Mouse (Mus musculus): Measurements from ENCODE around the gene Plaur. TPM values are rescaled to one million over a fixed set of nuclear protein-coding genes. Genes with fewer than 3 reads are reported as not detected.

The Plaur gene
- total RNA-seq, 2 experiments from 2014 or later: 1.9 to 3.3 TPM

DNA sequence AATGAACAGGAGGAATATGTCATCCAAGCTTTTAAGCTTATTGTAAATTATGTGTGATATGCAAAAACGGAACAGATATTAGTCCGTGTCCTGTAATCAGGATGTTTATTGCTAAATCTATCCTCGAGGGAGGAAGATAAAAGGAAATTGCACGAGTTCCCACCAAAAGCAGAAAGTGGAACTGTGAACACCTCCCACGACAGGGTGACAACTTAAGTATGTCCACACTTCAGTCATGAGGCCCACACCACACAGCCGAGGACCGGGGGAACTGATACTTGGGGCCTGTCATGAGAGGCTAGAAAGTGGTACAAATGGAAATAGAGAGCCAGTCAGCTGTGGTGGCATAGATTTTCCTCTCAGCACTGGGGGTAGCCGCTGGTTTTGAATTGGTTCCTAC lies 20.0 kb upstream of the Plaur start:
- DNase-seq: no peak
- intact Hi-C loops (cut with DNase I): loop anchor here (5.0 kb wide), 1 partner anchor 65 kb away; the partner anchor contains the start of gene Zfp428

DNA sequence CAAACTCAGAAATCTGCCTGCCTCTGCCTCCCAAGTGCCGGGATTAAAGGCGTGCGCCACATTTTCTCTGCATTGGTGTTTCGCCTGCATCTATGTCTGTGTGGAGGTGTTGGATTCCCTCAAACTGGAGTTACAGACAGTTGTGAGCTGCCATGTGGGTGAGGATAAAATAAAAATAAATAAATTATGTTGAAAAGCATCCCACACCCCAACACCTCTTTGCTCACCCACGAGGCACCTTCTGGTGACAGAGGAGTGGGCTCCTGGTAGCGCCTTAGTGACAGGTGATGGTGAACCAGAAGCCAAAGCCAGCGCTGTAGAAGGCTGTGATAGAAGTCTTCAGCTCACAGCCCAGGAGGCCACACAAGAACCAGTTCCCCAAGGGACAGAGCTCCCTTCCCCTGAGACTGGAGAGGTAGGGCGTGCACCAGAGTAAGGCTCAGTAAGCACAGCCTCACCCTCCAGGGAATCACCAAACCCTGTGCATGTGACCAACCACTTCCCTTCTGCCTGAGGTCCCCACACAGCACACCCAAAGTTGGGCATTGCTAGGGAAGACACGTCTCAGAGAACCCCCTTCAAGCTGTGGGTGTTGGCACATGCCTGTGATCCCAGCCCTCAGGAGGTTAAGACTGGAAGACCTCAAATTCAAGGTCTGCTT lies 16.9 kb upstream of the Plaur start:
- no peak for DNase-seq
- intact Hi-C loops (cut with DNase I): no loop called here

DNA sequence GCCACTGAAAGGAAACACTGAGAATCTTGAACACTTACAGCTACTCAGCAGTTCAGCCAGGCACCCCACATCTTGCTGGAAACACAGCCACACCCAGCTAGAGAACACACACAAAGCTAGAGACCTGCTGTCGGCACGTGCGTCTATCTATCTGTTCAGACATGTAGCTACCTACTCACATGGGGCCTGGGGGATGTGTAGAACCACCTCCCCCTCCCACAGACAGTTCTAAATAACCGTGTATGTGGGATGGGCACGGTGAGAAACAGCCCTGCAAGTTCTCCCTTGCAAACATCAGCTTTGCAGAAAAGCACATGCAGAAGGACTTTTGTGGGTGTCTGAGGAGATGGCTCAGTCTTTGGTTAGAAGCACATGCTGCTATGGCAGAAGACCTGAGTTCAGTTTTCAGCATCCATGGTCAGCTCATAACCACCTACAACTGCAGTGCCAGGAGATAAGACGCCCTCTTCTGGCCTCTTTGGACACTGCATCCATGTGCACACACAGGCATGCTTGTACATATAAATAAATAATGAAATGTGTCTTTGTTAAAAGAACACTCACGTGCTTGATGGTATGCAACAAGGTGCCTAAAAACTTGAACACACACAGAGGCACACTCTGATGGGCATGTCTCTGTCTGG lies 15.5 kb upstream of the Plaur start:
- intact Hi-C loops (cut with DNase I): no loop called here
- no peak for DNase-seq

DNA sequence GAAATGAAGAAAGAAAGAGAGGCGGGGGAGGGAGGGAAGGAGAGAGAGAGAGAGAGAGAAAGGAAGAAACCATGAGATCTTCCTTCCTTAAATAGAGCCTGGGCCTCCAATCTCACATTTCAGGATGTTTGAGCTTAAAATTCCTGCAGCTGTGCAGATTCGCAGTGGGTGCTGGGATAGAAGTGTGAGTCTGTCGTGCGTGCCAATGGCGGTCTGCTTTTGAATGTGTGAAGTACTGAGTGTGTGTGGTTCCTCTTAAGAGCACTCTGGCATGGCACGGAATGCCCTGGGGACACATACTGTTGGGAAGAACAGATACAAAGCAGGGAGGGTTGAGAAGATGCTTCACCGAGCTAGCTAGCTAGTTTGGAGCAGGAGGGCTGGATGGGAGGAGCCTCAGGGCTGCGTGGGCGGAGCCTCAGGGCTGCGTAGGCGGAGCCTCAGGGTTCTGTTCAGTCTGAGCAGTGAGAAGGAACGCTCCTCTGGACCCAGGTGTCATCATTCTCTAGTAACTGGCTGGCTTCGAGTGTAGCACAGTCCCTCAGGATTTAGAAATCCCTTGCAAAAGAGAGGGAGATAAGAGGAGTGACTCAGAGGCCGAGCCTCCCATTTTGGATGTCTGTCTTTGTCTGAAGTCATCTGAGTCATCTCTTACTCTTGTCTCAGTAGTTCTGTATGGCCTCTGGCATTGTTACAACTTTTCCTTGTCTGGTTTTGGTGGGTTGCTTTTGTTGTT lies 13.3 kb upstream of the Plaur start:
- intact Hi-C loops (cut with DNase I): no loop called here
- DNase-seq: no peak

DNA sequence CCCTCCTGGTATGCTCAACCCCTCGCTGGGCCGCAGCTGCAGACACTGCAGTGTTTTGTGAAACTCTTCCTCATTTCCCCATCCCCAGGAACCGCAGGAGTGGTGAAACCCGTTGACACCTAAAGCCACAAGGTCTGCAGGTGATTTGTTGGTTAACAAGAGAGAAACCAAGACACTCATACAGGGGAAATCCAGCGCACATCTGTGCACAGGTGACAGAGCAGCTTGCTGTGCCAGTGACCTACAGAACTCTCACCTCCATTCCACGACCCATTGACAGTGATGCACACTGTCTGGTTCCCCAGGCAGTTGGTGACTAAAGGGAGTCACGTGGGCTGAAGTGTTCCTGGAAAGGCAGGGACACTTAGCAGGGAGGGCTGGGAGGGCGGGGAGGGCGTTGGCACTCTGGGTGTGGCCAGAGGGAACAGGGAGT lies 11.7 kb upstream of the Plaur start:
- DNase-seq: no peak
- intact Hi-C loops (cut with DNase I): no loop called here

DNA sequence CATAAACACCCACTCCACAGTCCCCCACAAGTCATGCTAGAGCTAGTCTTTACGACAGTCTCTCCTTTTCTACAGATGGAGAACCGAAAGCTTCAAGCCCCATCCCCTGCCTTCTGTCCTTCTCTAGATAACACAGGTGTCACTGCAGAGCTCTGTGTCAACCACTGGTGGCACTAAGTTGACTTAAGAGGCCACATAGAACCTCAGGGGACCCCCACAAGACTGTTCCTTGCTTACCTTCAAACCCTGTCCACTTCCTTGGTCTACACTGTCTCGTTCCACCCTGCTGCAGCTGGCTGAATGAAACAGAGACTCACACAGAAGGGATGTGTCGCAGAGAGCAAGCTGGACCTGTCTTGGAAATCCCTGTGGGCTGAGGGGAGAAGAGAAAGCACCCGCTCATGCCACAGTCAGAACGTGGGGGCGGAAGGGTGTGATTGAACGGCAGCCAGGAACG lies 10.4 kb upstream of the Plaur start, which contains the start of gene Irgc1:
Gene Irgc1, minus strand, starts transcription at position 443 of the 457 bp plus-strand sequence.
- intact Hi-C loops (cut with DNase I): no loop called here
- no peak for DNase-seq

DNA sequence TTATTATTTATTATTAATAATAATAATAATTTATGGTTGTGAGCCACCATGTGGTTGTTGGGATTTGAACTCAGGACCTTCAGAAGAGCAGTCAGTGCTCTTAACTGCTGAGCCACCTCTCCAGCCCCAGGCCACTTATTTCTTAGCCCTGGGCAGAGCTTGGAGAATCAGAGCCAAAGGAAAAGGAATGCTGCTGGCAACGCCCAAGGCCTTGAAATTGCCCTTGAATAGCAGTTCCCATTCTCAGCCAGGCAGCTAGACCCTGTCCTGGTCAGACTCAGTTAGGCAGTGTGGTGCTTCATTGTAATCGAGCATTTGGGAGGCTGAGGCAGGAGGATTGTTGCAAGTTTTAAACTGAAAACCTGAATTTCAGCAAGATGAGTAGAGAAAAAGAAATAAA lies 8.1 kb upstream of the Plaur start:
- DNase-seq: no peak
- intact Hi-C loops (cut with DNase I): no loop called here

DNA sequence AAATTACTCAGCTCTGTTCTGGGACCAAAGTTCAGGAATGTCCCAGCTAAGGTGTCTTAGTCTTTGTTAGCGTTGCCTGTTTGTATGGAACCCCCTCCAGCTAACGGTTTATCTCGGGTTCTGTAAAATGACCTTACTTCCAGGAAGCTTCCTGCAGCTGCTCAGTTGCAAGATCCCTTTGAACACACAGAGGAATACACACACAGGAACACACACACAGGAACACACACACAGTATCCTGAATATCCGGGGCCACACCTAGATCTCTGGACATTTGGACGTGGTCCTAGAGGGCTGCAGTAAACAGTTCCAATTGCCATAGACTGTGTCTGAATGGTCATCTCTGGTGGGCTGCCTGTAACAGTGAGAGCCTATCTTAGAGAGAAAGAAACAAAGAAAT lies 6.6 kb upstream of the Plaur start:
- no peak for DNase-seq
- intact Hi-C loops (cut with DNase I): no loop called here

DNA sequence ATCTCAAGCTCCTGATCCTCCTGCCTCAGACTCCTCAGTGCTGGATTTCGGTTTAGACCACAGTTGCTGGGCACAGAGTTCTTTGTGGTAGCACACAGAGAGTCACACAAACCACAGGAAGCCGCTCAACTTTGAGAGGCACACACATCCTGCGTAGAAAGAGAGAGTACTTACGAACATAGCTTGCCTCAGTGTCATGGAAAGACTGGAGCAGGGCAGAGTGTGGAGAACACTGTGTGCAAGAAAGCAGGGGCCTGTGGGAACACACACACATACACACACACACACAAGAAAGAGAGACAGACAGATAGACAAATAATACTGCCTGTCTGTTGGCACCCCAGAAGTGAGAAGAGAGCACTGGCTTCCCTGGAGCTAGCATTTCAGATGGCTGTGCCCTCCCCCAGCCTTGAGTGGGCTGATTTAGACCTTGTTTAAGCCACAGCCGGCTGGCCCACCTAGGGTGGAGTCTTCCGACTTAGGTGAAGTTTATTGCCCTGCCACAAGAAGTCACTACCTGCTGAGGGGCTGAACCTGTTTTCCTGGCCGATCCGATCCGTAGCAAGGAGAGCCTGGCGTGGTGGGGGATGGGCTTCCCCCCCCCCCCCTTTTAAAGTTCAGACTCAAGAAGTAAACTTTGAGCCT lies 4.4 kb upstream of the Plaur start:
- DNase-seq: no peak
- intact Hi-C loops (cut with DNase I): no loop called here

DNA sequence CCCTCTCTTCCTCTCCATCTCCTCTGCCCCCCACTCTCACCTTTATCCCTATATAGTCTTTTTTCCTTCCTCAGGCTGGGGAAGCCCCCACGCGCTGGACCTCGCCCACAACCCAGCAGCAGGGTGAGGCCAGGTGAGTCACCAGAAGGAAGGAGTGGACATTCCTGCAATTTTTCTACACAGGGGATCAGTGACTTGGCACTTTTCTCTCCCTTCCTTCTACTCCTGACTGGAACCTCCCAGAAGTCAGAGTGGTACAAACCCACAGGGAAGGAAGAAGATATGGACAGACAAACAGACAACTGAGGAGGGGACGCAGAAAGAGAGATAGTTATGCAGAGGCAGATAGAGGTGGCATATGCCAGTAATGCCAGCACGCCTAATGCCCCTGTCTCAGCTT lies 2.8 kb upstream of the Plaur start:
- intact Hi-C loops (cut with DNase I): no loop called here
- no peak for DNase-seq

DNA sequence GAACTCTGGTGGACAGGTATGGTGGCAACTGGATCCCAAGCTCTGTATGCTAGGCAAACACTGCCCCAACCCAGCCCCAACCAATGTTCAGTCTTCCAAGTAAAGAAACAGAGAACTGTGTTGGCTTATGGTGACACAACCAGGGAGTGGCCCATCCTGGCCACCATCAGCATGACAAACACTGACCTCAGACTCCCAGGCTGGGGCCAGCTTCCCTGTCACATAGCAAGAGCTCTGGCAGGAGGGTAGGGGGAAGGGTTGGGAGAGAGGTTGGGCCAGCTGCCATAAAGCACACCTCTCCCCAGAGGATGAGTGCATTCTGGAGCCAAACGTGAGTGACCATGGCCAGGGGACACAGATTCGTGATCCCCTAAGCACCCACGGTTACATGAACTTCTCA lies 2.4 kb upstream of the Plaur start:
- peak; percentile 36 to 43 for DNase-seq
- intact Hi-C loops (cut with DNase I): no loop called here

DNA sequence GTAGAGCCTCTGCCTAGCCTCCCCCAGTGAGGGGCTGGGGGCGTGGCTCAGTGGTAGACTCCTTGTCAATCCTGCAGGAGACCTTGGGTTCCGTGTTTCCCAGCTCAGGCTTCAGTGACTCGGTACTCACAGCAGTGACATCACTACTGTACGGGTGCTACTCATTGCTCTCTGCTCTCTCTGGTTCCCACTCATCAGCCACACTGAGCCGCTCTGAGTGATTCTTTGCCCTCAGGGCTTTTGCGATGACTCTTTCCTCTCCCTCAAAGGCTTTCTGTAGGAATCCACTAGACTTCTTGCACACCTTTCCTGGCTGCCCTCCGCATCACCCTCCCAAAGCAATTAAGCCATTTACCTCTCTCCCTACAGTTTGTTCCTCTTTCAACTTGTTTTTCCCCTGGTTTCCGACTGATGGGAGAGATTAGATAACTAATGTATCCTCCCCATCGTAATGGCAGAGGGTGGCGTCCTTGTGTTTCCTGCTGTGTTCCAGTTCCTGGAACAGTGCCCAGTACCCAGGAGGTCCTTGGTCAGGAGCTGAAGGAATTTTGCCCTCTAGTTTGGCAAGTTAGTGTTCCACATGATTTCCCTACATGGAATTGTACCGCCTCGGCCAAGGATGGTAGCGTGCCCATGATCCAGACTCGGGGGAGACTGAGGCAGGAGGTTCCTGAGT lies 770 bp upstream of the Plaur start:
- no peak for DNase-seq
- intact Hi-C loops (cut with DNase I): no loop called here

DNA sequence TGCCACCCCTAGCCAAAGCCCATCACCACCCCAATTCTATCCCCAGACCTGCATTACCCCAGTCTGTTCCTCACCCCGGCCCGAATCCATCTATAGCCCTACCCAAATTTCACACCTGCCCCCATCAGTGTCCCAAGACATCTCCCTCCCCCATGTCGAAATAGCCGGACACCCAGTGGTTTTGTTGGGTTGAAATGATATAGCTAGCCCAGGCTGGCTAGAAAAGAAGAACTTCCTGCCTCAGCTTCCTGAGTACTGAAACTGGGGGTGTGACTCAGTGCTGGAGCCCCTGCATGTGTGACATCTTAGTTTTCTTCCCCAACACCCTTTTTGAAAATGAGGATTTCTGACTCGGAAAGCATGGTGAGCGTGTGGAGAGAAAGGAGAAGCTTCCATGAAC lies 4.6 kb downstream of the Plaur start:
- intact Hi-C loops (cut with DNase I): no loop called here

DNA sequence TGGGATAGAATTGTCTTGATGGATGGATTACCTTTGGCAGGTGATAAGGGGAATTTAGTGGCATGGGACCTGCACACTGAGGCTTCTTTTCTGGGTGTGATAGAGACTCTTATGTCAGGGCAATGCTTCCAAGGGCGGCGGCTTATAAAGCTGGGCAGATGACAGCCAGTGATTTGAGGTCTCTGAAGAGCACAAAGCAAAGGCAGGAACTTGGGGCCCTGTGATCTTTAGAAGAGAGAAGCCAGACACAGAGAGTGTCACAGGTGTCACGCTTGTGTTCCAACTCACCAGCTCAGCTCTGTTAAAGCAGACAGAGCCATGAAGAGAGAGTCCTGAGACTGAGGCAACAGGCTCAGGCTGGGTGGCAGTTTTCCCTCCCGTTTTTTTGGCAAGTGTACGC lies 5.6 kb downstream of the Plaur start:
- no peak for DNase-seq
- intact Hi-C loops (cut with DNase I): no loop called here

More for the DNA sequence above, 4.6 kb downstream of the Plaur start:
- no peak for DNase-seq

DNA sequence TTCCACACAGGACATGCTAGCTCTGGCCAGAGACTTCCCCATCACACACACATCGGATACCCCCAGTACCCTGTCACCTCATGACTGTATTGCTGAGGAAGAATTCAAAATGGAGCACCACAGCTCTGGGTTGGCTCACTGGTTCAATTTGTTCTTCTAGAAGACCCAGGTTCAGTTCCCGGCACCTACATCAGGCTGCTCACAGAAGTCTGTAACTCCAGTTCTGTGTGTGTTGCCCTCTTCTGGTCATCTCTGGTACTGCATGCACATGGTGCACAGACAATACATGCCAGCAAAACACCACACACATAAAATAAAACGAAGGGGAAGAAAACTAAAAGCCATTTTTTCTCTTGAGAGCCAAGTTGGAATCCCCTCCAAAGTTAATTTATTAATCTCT lies 6.8 kb downstream of the Plaur start:
- intact Hi-C loops (cut with DNase I): no loop called here
- DNase-seq: no peak

DNA sequence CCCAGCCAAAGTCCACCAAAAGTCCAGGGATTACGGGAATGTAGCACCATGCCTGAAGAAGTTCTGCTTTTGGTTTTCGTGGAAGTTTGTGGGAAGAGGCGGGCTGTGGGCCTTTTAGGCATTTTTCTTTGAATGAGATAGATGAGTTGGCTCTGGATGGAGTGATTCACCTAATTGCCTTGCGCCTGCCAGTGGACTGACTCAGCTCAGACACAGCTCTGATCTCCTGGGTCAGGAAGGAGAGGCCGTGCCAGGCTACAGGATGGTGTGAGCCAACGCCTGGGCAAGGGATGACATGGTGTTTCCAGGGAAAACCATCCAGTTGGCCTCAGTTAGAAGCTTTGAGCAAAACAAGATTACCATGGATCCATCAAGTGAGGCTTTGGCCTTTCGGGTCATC lies 8.1 kb downstream of the Plaur start:
- DNase-seq: no peak
- intact Hi-C loops (cut with DNase I): loop anchor here (5.0 kb wide), 1 partner anchor 77 kb away; the partner anchor contains the start of genes Pinlyp and Xrcc1

DNA sequence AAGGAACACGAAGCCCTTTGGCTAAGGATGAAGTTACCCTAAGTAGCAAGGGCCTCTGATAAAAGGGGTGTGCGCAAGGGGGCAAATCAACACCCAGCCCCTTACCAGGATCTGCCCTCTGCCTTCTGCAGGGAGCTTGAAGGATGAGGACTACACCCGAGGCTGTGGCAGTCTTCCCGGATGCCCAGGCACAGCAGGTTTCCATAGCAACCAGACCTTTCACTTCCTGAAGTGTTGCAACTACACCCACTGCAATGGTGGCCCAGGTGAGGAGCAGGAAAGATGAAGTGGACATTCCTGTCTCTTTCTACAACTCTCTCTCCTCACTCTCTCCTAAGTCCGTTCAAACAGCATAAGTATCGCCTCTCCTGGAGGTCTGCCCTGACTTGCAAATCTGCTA lies 10.2 kb downstream of the Plaur start:
- no peak for DNase-seq
- intact Hi-C loops (cut with DNase I): loop anchor here (2.0 to 5.0 kb wide), 2 partner anchors 32 to 75 kb away; partner anchors contain the start of genes Pinlyp and Xrcc1

DNA sequence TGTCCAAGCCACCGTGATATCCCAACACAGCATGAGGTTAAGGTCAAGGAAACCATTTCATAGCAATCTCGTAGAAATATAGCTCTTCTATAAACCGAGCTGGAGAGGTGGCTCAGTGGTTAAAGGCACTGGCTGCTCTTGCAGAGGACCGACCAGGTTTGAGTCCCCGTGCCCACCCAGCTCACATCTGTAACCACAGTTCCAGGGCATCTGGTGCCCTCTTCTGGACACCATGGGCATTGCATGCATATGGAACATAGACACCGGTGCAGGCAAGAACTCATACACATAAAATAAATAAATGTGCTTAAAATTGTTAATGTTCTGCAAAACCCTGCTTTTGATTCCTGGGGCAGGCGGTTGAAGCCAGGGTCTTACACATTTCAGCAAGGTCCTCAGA lies 10.7 kb downstream of the Plaur start:
- peak in 1 of 2 experiments; percentile 38 for DNase-seq
- intact Hi-C loops (cut with DNase I): loop anchor here (2.0 to 5.0 kb wide), 2 partner anchors 32 to 74 kb away; partner anchors contain the start of genes Pinlyp and Xrcc1

DNA sequence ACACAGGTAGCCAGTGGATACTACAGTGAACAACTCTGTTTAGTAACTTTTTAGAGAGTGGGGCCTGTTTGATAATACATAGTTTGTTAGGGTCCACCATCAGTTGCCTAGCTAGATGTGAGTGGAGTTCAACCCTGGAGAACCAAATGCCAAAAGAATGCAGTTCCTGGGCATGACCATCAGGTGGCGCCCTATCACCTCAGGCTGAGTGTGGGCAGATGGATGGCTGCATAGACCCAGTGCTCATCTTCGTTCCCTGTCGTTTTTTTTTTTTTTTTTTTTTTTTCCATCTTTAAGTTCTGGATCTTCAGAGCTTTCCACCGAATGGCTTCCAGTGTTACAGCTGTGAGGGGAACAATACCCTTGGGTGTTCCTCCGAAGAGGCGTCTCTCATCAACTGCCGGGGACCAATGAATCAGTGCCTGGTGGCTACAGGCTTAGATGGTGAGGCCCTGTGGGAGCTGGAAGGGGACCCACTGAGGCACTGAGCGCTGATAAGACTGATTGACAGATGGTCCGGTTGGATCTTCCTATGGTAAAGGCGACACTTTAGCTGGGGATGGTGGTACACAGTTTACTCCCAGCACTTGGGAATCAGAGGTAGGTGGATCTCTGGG lies 11.7 kb downstream of the Plaur start:
- peak; percentile 67 to 68 for DNase-seq
- intact Hi-C loops (cut with DNase I): loop anchor here (1.0 to 5.0 kb wide), 4 partner anchors 33 to 189 kb away; partner anchors contain the start of genes Pinlyp and Xrcc1

All from heart, postnatal 36 days (tissue).